Mouse (Mus musculus) liver, postnatal 0 days (tissue): ENCODE results near the gene Stradb. TPM values are rescaled to one million over a fixed set of nuclear protein-coding genes. Genes with fewer than 3 reads are reported as not detected.

Experiments used
- ATAC-seq: fragments of 200-750 bp; cut with Nextera tagmentation; 2 replicates; pipeline ENCODE4 v1.8.0; 2017; ENCODE audit warnings: mild to moderate bottlenecking, moderate library complexity
- DNase-seq: peaks from one replicate; pipeline ENCODE4 v3.0.0-alpha.2; 2016
- H3K27ac ChIP-seq: fragments of 300-500 bp; sonication (generic); 2 replicates; pipeline ENCODE4 v1.5.1; 2014; ENCODE audit warnings: antibody characterized with exemption, moderate library complexity, mild to moderate bottlenecking, low read depth
- H3K27me3 ChIP-seq: fragments of 300-500 bp; sonication (generic); 2 replicates; pipeline ENCODE4 v1.6.1; 2014; ENCODE audit warnings: low read length, control low read depth, mixed read lengths; ENCODE audit not compliant: insufficient read depth
- H3K36me3 ChIP-seq: fragments of 300-500 bp; sonication (generic); replicated peaks from 2 replicates; pipeline ENCODE4 v1.6.1; 2014; ENCODE audit warnings: mild to moderate bottlenecking, control low read depth, low read length, moderate library complexity, mixed read lengths; ENCODE audit not compliant: insufficient read depth
- H3K4me1 ChIP-seq: fragments of 300-500 bp; sonication (generic); 2 replicates; pipeline ENCODE4 v1.6.1; 2014; ENCODE audit warnings: antibody characterized with exemption, mild to moderate bottlenecking, control low read depth; ENCODE audit not compliant: insufficient read depth
- H3K4me2 ChIP-seq: fragments of 300-500 bp; sonication (generic); 2 replicates; pipeline ENCODE4 v1.6.1; 2014; ENCODE audit warnings: low read depth, mild to moderate bottlenecking, low read length, moderate library complexity, mixed read lengths
- H3K4me3 ChIP-seq: fragments of 300-500 bp; sonication (generic); 2 replicates; pipeline ENCODE4 v1.5.1; 2014; ENCODE audit warnings: low read depth, low read length
- H3K9ac ChIP-seq: fragments of 300-500 bp; sonication (generic); replicated peaks from 2 replicates; pipeline ENCODE4 v1.6.1; 2014; ENCODE audit warnings: mild to moderate bottlenecking, moderate library complexity
- H3K9me3 ChIP-seq: fragments of 300-500 bp; sonication (generic); 2 replicates; pipeline ENCODE4 v1.6.1; 2016; ENCODE audit warnings: mild to moderate bottlenecking, control low read depth, low read length, mixed read lengths
- CTCF ChIP-seq: sonication (generic); IDR thresholded peaks from 2 replicates; pipeline ENCODE4 v1.5.1; 2016; ENCODE audit warnings: antibody characterized with exemption, low read depth
- EP300 ChIP-seq: IDR thresholded peaks from 2 replicates; pipeline ENCODE4 v1.6.1; 2016; ENCODE audit warnings: antibody characterized with exemption, low read depth, mild to moderate bottlenecking
- WGBS: fragments of 180-500 bp; shearing (Covaris S2); extraction: QIAGEN DNeasy Blood & Tissue Kit; methylation state at CpG from one replicate; pipeline ENCODE4 v1.1.7; 2014; ENCODE audit not compliant: insufficient replicate concordance; 5-methylcytosine and 5-hydroxymethylcytosine counted together
- polyA plus RNA-seq: library from polyadenylated mRNA; unstranded; fragments of >200 nt; fragmentation: Nextera tagmentation; extraction: Ambion mirVana; gene quantifications from 2 replicates; pipeline ENCODE4 v1.2.1, GENCODE M21; 2015

Gene Stradb
- polyA plus RNA-seq, 1 experiment from 2014 or later: 29.1 TPM

DNA sequence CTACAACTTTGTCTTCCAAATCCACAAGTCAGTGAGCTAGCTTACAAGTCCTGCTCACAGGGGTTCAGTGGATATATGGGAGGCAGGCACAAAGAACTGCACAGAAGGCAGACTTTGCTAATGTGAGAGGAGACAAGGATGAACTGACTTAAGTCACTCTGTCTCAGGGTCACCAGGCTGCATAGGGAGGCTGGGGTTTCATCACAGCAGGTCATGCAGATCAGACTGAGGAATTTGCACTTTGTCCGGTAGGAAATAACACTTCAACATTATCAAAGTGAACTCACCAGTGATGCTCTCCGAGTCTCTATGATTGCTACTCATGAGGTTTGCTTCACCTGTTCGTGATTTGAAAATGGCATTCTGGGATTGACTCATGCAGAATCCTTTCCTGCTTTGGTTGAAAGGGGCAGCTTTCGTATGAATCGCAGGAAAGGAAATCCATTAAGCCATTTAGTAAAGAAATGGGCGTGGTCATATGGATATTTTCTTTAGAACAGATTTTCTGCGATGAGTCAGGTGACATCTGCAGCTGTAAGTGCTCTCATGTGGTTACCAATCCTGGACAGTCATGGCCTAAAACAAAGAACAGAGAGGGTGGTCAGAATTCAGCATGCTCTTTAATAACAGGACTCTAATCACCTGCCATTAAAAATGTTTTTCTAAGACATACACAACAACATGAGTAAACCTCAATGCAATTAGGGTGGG lies 27.2 kb upstream of the Stradb start:
- Histone ChIP-seq H3K9ac (no peak overlapping the region), H3K4me2 (no peak overlapping the region), H3K27ac (no peak overlapping the region), H3K27me3 (no peaks in the 10 kb centered on the region), H3K9me3 (no peaks in the 10 kb centered on the region), H3K4me1 (peaks cover 8% of the 10 kb centered on the region; the same call in 1 of the 2 replicates), H3K36me3 (peaks cover 25% of the 10 kb centered on the region), H3K4me3 (no peak overlapping the region)
- no peak for ATAC-seq
- TF ChIP-seq EP300 (no peak), CTCF (no peak)
- no peak for DNase-seq
- 83% methylated on average over 7 of the region's 7 CpGs for WGBS

DNA sequence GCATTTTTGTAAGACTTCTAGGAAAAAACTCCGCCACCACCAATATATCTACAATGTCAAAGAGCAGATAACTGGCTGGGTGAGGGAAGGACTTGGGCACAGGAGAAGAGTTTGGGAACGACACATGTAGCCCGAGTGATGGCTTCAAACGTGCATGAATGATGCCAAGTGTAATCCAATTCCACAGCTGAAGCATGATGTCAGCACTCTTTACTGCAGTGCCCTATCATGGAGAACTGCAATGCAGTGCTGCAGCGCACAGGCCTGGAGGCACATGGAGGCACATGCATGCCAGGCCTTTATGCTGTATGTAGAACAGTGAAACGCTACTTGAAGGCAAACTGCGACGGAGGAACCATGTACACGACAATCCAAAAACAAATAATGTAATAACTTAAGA lies 26.6 kb upstream of the Stradb start:
- H3K4me3 ChIP-seq: no peak overlapping the region
- no peak overlapping the region for H3K27ac ChIP-seq
- H3K4me2 ChIP-seq: no peak overlapping the region
- no peak overlapping the region for H3K9ac ChIP-seq
- H3K9me3 ChIP-seq: no peaks in the 10 kb centered on the region
- TF ChIP-seq CTCF: no peak
- no peak for TF ChIP-seq EP300
- H3K36me3 ChIP-seq: peaks cover 25% of the 10 kb centered on the region
- peaks cover 14% of the 10 kb centered on the region for H3K4me1 ChIP-seq
- DNase-seq (no peak), ATAC-seq (no peak)
- 92% methylated on average over 9 of the region's 9 CpGs for WGBS
- no peaks in the 10 kb centered on the region for H3K27me3 ChIP-seq

GRCm38 (mm10) chr1:58949561-58950106 lies 23.7 kb upstream of the Stradb start:
- Histone ChIP-seq H3K36me3 (peaks cover 22% of the 10 kb centered on the region), H3K4me2 (no peak overlapping the region), H3K27ac (no peak overlapping the region), H3K9ac (no peak overlapping the region), H3K4me3 (no peak overlapping the region), H3K4me1 (peaks cover 36% of the 10 kb centered on the region), H3K27me3 (no peaks in the 10 kb centered on the region), H3K9me3 (no peaks in the 10 kb centered on the region)
- TF ChIP-seq CTCF (no peak), EP300 (no peak)
- WGBS: 74% methylated on average over 6 of the region's 6 CpGs
- DNase-seq: peak; percentile 9
- no peak for ATAC-seq

GRCm38 (mm10) chr1:58950899-58951648 lies 22.2 kb upstream of the Stradb start:
- Histone ChIP-seq H3K9ac (no peak overlapping the region), H3K27ac (peak overlapping the region; percentile 95; the same call in 1 of the 2 replicates), H3K9me3 (no peaks in the 10 kb centered on the region), H3K4me2 (no peak overlapping the region), H3K27me3 (no peaks in the 10 kb centered on the region), H3K4me3 (no peak overlapping the region), H3K36me3 (peaks cover 8% of the 10 kb centered on the region), H3K4me1 (peaks cover 47% of the 10 kb centered on the region)
- 51% methylated on average over 8 of the region's 8 CpGs for WGBS
- DNase-seq (peak; percentile 70), ATAC-seq (peak; percentile 23; the same call in 1 of the 2 replicates)
- TF ChIP-seq CTCF (no peak), EP300 (peak; percentile 45; the same call in 1 of the 2 replicates)

DNA sequence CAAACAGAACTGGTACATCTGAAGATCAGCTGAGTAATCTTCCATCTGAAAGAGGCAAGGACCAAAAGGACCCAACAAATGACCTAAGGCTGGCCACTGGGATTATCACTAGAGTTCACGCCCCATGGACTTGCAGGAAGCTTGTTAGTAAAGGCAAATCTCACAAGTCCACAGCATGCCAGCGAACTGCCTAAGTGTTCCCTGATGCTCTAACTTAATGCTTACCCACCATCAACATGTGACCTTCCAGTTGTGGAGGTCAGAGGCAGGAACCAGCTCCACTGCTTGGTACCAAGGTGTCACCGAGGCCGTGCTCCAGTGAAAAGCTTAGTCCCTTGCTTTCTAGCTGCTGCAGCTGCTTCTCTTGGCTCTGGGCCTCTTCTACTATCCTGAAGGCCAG lies 21.5 kb upstream of the Stradb start:
- Histone ChIP-seq H3K4me3 (no peak overlapping the region), H3K9me3 (no peaks in the 10 kb centered on the region), H3K27me3 (no peaks in the 10 kb centered on the region), H3K36me3 (peaks cover 3% of the 10 kb centered on the region), H3K27ac (peak overlapping the region; percentile 95), H3K4me1 (peaks cover 50% of the 10 kb centered on the region), H3K9ac (no peak overlapping the region), H3K4me2 (0 out of 2 replicates have a peak overlapping the region, but pooled peaks have one; percentile 0)
- ATAC-seq (no peak), DNase-seq (peak; percentile 12)
- no peak for TF ChIP-seq CTCF
- 75% methylated on average over 4 of the region's 4 CpGs for WGBS

DNA sequence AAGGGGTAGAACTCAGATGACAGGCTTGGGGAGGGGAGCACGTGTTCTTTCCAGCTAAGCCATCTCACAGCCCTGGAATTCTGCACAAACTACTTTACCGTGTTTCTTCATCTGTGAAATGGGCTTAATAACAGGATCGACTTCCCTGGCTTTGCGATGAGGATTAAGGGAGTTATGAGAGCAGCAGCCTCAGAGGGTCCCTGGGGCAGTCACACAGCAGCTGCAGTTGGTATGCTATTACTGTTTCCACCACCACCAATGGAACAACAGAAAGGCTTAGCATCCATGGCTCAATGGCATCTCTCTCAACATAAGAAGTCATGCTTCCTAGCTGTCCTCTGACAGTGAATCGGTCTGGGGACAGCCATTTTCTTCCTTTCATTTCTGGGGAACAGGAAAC lies 20.8 kb upstream of the Stradb start:
- peak; percentile 11 for DNase-seq
- no peak overlapping the region for H3K4me3 ChIP-seq
- H3K4me1 ChIP-seq: peaks cover 56% of the 10 kb centered on the region
- no peaks in the 10 kb centered on the region for H3K27me3 ChIP-seq
- H3K9ac ChIP-seq: no peak overlapping the region; the same call in 1 of the 2 replicates
- H3K27ac ChIP-seq: peak overlapping the region; percentile 95
- no peaks in the 10 kb centered on the region; the same call in 1 of the 2 replicates for H3K36me3 ChIP-seq
- WGBS: 87% methylated on average over 5 of the region's 5 CpGs
- TF ChIP-seq EP300 (no peak), CTCF (no peak)
- ATAC-seq: no peak
- H3K4me2 ChIP-seq: peak overlapping the region; percentile 65; the same call in 1 of the 2 replicates
- no peaks in the 10 kb centered on the region for H3K9me3 ChIP-seq
